Mouse (Mus musculus) olfactory bulb, adult 2 months (tissue): ENCODE results near the gene Nutf2.

ENCODE experiments used
- CTCF ChIP-seq: fragments of 200-500 bp; IDR thresholded peaks from 2 replicates; pipeline ENCODE4 v1.5.1; 2012; ENCODE audit warnings: low read depth, mild to moderate bottlenecking, low read length, moderate library complexity; ENCODE audit not compliant: insufficient read depth
- POLR2A ChIP-seq: fragments of 200-500 bp; IDR thresholded peaks from 2 replicates; pipeline ENCODE4 v1.6.1; 2012; ENCODE audit warnings: mild to moderate bottlenecking, low read depth, low read length, moderate library complexity; ENCODE audit not compliant: insufficient read depth

DNA sequence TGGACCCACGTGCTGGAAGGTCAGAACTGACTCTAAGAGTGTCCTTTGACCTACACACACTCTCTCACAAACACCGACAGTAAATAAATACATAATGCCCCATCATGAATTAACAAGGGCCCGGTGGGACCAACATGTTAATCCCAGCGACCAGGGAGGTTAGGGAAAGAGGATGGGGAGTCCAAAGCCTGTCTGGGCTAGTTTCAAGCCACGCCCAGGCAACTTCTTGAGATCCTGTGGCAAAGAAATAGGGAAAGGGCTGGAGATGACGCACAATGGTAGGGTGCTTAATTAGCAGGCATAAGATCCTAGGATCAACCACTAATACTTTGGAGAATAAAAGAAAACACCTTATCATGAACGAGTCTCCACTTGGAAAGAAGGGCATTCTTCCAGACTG, 9.8 kb upstream of the Nutf2 start:
- TF ChIP-seq CTCF (no peak), POLR2A (no peak)
